Mouse (Mus musculus) B cell, adult 2 months (primary cell): ENCODE results near the gene C87436.

ENCODE experiments used
- DNase-seq, 2 experiments: peaks; one replicate each; pipeline ENCODE4 v3.0.0; 2022

C87436 gene

GRCm38 (mm10) chr6:86519767-86520345, 81.7 kb downstream of the C87436 start:
- DNase-seq = no peak

DNA sequence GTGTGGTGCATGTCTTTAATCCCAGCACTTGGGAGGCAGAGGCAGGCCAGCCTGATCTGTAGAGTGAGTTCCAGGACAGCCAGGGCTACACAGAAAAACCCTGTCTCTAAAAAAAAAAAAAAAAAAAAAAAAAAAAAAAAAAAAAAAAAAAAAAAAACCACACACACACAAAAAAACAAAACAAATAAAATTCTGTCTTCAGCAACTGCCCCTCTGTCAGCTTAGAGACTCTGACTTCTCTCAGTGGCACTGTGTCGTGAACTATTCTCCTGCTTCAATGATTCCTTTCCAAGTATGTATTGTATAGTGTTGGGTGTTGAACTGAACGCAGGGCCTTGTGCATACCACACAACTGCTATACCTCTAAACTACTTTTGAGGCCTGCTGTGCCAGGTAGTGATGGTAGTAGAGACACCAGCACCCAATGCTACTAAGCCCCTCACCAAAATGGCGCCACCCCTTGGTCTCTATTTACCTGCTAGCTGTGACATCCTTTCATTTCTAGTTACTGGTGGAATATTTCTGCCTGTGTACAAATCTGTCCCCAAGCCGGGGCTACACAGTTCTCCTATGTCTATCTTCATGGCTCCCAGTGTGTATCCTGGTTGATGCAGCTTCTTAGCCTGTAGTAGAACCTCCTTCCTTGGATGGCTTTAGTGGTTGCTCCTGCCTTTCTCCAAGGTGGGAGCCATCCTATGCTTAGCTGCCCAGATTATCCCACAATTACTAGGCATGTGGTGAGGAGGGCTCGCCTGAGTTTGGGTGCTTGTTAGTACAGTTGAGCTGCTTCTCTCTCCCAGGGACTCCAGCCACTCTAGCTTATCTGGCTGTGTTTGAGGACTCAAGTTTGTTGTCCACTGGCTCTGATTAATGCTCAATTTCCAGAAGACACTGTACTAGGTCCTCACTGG, 84.1 kb downstream of the C87436 start:
- no peak for DNase-seq
